Mouse (Mus musculus): ENCODE results near the gene Eya3.
A peak's percentile ranks its signal among the peaks of the same experiment; 100 is the strongest.
"Not testable (repeated sequence)": the region's sequence is repeated elsewhere in the genome, so short reads cannot be mapped to it uniquely, and the experiment has no call there.

DNA sequence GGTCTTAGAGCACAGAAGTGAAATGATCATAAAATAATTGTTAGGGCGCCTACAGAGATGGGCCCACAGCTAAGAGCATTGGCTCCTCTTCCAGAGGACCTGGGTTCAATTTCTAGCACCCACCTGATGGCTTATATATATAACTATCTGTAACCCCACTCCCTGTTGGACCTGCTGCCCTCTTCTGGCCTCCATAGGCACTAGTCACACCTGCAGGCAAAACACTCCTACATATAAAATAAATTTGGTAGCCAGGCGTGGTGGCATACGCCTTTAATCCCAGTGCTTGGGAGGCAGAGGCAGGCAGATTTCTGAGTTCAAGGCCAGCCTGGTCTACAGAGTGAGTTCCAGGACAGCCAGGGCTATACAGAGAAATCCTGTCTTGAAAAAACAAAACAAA lies 124.3 kb downstream of the Eya3 start:
- peak; percentile 50 for TF ChIP-seq CTCF (IDR thresholded peaks at IDR 0.05; ENCODE audit: low read depth, low read length)
- not testable (repeated sequence) for TF ChIP-seq EP300 (IDR thresholded peaks at IDR 0.05; ENCODE audit: insufficient read depth, low read depth, low read length)
